Mouse (Mus musculus) thymus, adult 2 months (tissue): Measurements from ENCODE around the gene Rit1.

ENCODE experiments used
- CTCF ChIP-seq: fragments of 200-500 bp; IDR thresholded peaks from 2 replicates; pipeline ENCODE4 v1.5.1; 2012; ENCODE audit warnings: mild to moderate bottlenecking, control low read depth, low read length, moderate library complexity, borderline replicate concordance; ENCODE audit not compliant: control insufficient read depth, poor library complexity, insufficient read depth; ENCODE audit errors: extremely low read depth
- POLR2A ChIP-seq: fragments of 200-500 bp; IDR thresholded peaks from 2 replicates; pipeline ENCODE4 v1.6.1; 2012; ENCODE audit warnings: mild to moderate bottlenecking, low read length, control low read depth, moderate library complexity; ENCODE audit not compliant: control insufficient read depth, poor library complexity, insufficient read depth; ENCODE audit errors: extremely low read depth

DNA sequence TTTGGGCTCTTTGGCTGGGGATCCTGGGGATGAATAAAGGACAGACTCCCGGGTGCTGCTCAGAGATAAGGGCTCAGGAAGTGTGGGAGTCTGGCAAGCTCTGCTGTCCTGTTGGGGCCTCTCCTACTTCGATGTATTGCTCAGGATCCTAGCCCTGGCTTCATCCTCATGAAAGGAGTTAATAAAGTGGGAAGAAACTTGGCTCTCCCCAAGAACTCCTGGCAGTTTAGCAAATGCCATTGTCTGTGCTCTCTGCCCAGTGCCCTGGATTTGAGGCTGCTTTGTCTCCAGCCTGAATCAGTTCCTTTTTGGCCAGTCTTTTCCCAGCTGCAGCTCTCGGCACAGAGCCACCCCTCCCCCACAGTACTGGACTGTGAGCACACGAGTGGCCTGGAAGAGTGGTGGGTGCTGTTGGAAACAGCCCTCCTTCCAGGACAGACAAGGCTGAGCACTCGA is 41.4 kb downstream of the Rit1 start:
- no peak for TF ChIP-seq CTCF
- TF ChIP-seq POLR2A = no peak
